Mouse (Mus musculus): ENCODE measurements around the gene Rpl32. TPM values are rescaled to one million over a fixed set of nuclear protein-coding genes. Genes with fewer than 3 reads are reported as not detected.
"Not testable (repeated sequence)": the region's sequence is repeated elsewhere in the genome, so short reads cannot be mapped to it uniquely, and the experiment has no call there.

Gene Rpl32
- polyA plus RNA-seq, 1 experiment = 5,589 TPM

- H3K79me2 ChIP-seq (ENCODE audit: control insufficient read depth, insufficient read depth); H3K36me3 ChIP-seq (ENCODE audit: control insufficient read depth, insufficient read depth); H3K4me3 ChIP-seq (ENCODE audit: insufficient read depth, poor library complexity, severe bottlenecking); H3K79me3 ChIP-seq (ENCODE audit: low read depth); H3ac ChIP-seq (ENCODE audit: control insufficient read depth, insufficient read length, low read depth): not testable (repeated sequence)
- peak; percentile 38 for TF ChIP-seq CTCF (IDR thresholded peaks at IDR 0.05; ENCODE audit: control insufficient read depth, insufficient read depth, insufficient read length)
- peaks cover 20% of the 10 kb centered on the region for H3K27me3 ChIP-seq (ENCODE audit: control insufficient read depth, insufficient read depth, insufficient read length)
Measured at GRCm38 (mm10) chr6:115823850-115824464, 15.4 kb upstream of the Rpl32 start.

GRCm38 (mm10) chr6:115821216-115821993 is 12.9 kb upstream of the Rpl32 start:
- no peak overlapping the region for H3ac ChIP-seq (ENCODE audit: control insufficient read depth, insufficient read length, low read depth)

GRCm38 (mm10) chr6:115818129-115818528 is 9.6 kb upstream of the Rpl32 start:
- no peaks in the 10 kb centered on the region for H3K36me3 ChIP-seq (ENCODE audit: control insufficient read depth, insufficient read depth)
- H3K27me3 ChIP-seq (ENCODE audit: control insufficient read depth, insufficient read depth, insufficient read length) = peaks cover 31% of the 10 kb centered on the region
- no peaks in the 10 kb centered on the region for H3K79me2 ChIP-seq (ENCODE audit: control insufficient read depth, insufficient read depth)
- no peak for TF ChIP-seq MYOD1 (IDR thresholded peaks at IDR 0.05; ENCODE audit: control insufficient read depth, insufficient read length, low read depth)
- no peak for TF ChIP-seq CTCF (IDR thresholded peaks at IDR 0.05; ENCODE audit: control insufficient read depth, insufficient read depth, insufficient read length)
- TF ChIP-seq FOSL1 (IDR thresholded peaks at IDR 0.05; ENCODE audit: insufficient read depth, low read length, poor library complexity, severe bottlenecking) = no peak
- no peak for TF ChIP-seq USF1 (IDR thresholded peaks at IDR 0.05; ENCODE audit: low read depth)
- TF ChIP-seq MYOG (IDR thresholded peaks at IDR 0.05; ENCODE audit: control insufficient read depth, extremely low read depth, insufficient read length) = no peak
- no peak for TF ChIP-seq CEBPB (IDR thresholded peaks at IDR 0.05; ENCODE audit: low read depth)
- TF ChIP-seq MAX (IDR thresholded peaks at IDR 0.05) = no peak
- H3K79me3 ChIP-seq (ENCODE audit: low read depth) = no peaks in the 10 kb centered on the region
- H3K4me3 ChIP-seq (ENCODE audit: insufficient read depth, poor library complexity, severe bottlenecking) = no peak overlapping the region
- no peak overlapping the region for H3ac ChIP-seq (ENCODE audit: control insufficient read depth, insufficient read length, low read depth)

More at GRCm38 (mm10) chr6:115821216-115821993, 12.9 kb upstream of the Rpl32 start:
- no peaks in the 10 kb centered on the region for H3K36me3 ChIP-seq (ENCODE audit: control insufficient read depth, insufficient read depth)
- no peaks in the 10 kb centered on the region for H3K79me3 ChIP-seq (ENCODE audit: low read depth)
- peaks cover 28% of the 10 kb centered on the region for H3K27me3 ChIP-seq (ENCODE audit: control insufficient read depth, insufficient read depth, insufficient read length)
- no peak overlapping the region for H3K4me3 ChIP-seq (ENCODE audit: insufficient read depth, poor library complexity, severe bottlenecking)
- H3K79me2 ChIP-seq (ENCODE audit: control insufficient read depth, insufficient read depth) = no peaks in the 10 kb centered on the region
- no peak for TF ChIP-seq MYOD1 (IDR thresholded peaks at IDR 0.05; ENCODE audit: control insufficient read depth, insufficient read length, low read depth)
- no peak for TF ChIP-seq FOSL1 (IDR thresholded peaks at IDR 0.05; ENCODE audit: insufficient read depth, low read length, poor library complexity, severe bottlenecking)
- no peak for TF ChIP-seq CTCF (IDR thresholded peaks at IDR 0.05; ENCODE audit: control insufficient read depth, insufficient read depth, insufficient read length)
- TF ChIP-seq CEBPB (IDR thresholded peaks at IDR 0.05; ENCODE audit: low read depth) = no peak

GRCm38 (mm10) chr6:115815041-115815440 is 6.5 kb upstream of the Rpl32 start:
- Histone ChIP-seq H3K79me2 (ENCODE audit: control insufficient read depth, insufficient read depth) (no peaks in the 10 kb centered on the region), H3K27me3 (ENCODE audit: control insufficient read depth, insufficient read depth, insufficient read length) (peaks cover 22% of the 10 kb centered on the region), H3K79me3 (ENCODE audit: low read depth) (no peaks in the 10 kb centered on the region), H3K4me3 (ENCODE audit: insufficient read depth, poor library complexity, severe bottlenecking) (no peak overlapping the region), H3K36me3 (ENCODE audit: control insufficient read depth, insufficient read depth) (no peaks in the 10 kb centered on the region), H3ac (ENCODE audit: control insufficient read depth, insufficient read length, low read depth) (no peak overlapping the region)
- TF ChIP-seq USF1 (IDR thresholded peaks at IDR 0.05; ENCODE audit: low read depth) (no peak), FOSL1 (IDR thresholded peaks at IDR 0.05; ENCODE audit: insufficient read depth, low read length, poor library complexity, severe bottlenecking) (no peak), CTCF (IDR thresholded peaks at IDR 0.05; ENCODE audit: control insufficient read depth, insufficient read depth, insufficient read length) (no peak), CEBPB (IDR thresholded peaks at IDR 0.05; ENCODE audit: low read depth) (no peak), MYOD1 (IDR thresholded peaks at IDR 0.05; ENCODE audit: control insufficient read depth, insufficient read length, low read depth) (no peak), MYOG (IDR thresholded peaks at IDR 0.05; ENCODE audit: control insufficient read depth, extremely low read depth, insufficient read length) (no peak), MAX (IDR thresholded peaks at IDR 0.05) (no peak)

- H3K79me3 ChIP-seq (ENCODE audit: low read depth) = no peaks in the 10 kb centered on the region
- H3K4me3 ChIP-seq (ENCODE audit: insufficient read depth, poor library complexity, severe bottlenecking) = no peak overlapping the region
- H3ac ChIP-seq (ENCODE audit: control insufficient read depth, insufficient read length, low read depth) = no peak overlapping the region
- peaks cover 14% of the 10 kb centered on the region for H3K27me3 ChIP-seq (ENCODE audit: control insufficient read depth, insufficient read depth, insufficient read length)
- no peaks in the 10 kb centered on the region for H3K79me2 ChIP-seq (ENCODE audit: control insufficient read depth, insufficient read depth)
- TF ChIP-seq CEBPB (IDR thresholded peaks at IDR 0.05; ENCODE audit: low read depth) (no peak), CTCF (IDR thresholded peaks at IDR 0.05; ENCODE audit: control insufficient read depth, insufficient read depth, insufficient read length) (peak; percentile 1)
- no peaks in the 10 kb centered on the region for H3K36me3 ChIP-seq (ENCODE audit: control insufficient read depth, insufficient read depth)
Measured at GRCm38 (mm10) chr6:115814104-115814503, 5.6 kb upstream of the Rpl32 start.

- H3K4me3 ChIP-seq (ENCODE audit: insufficient read depth, poor library complexity, severe bottlenecking) = no peak overlapping the region
- H3K79me2 ChIP-seq (ENCODE audit: control insufficient read depth, insufficient read depth) = peaks cover 21% of the 10 kb centered on the region
- H3K79me3 ChIP-seq (ENCODE audit: low read depth) = peaks cover 18% of the 10 kb centered on the region
- TF ChIP-seq CTCF (IDR thresholded peaks at IDR 0.05; ENCODE audit: control insufficient read depth, insufficient read depth, insufficient read length) = no peak
- TF ChIP-seq CEBPB (IDR thresholded peaks at IDR 0.05; ENCODE audit: low read depth) = no peak
- TF ChIP-seq MAX (IDR thresholded peaks at IDR 0.05) = no peak
- no peak for TF ChIP-seq MYOD1 (IDR thresholded peaks at IDR 0.05; ENCODE audit: control insufficient read depth, insufficient read length, low read depth)
- no peak for TF ChIP-seq MYOG (IDR thresholded peaks at IDR 0.05; ENCODE audit: control insufficient read depth, extremely low read depth, insufficient read length)
- TF ChIP-seq FOSL1 (IDR thresholded peaks at IDR 0.05; ENCODE audit: insufficient read depth, low read length, poor library complexity, severe bottlenecking) = no peak
- TF ChIP-seq USF1 (IDR thresholded peaks at IDR 0.05; ENCODE audit: low read depth) = no peak
- no peak overlapping the region for H3ac ChIP-seq (ENCODE audit: control insufficient read depth, insufficient read length, low read depth)
- peaks cover 12% of the 10 kb centered on the region for H3K36me3 ChIP-seq (ENCODE audit: control insufficient read depth, insufficient read depth)
- peaks cover 6% of the 10 kb centered on the region for H3K27me3 ChIP-seq (ENCODE audit: control insufficient read depth, insufficient read depth, insufficient read length)
Measured at GRCm38 (mm10) chr6:115811606-115812005, 3.1 kb upstream of the Rpl32 start.
